Mouse (Mus musculus) kidney, embryonic 16.5 days (tissue): ENCODE measurements around the gene Mindy2. TPM values are rescaled to one million over a fixed set of nuclear protein-coding genes. Genes with fewer than 3 reads are reported as not detected.
"Not testable (repeated sequence)": the region's sequence is repeated elsewhere in the genome, so short reads cannot be mapped to it uniquely, and the experiment has no call there.

Experiments used
- ATAC-seq: fragments of 200-750 bp; cut with Nextera tagmentation; 2 replicates; pipeline ENCODE4 v1.8.0; 2017; ENCODE audit warnings: moderate TSS enrichment; ENCODE audit not compliant: low FRiP score, low TSS enrichment
- H3K27ac ChIP-seq: fragments of 300-500 bp; sonication (generic); 2 replicates; pipeline ENCODE4 v1.5.1; 2014; ENCODE audit warnings: low read length
- H3K27me3 ChIP-seq: fragments of 300-500 bp; sonication (generic); 2 replicates; pipeline ENCODE4 v1.6.1; 2014; ENCODE audit warnings: low read length, control low read depth, mixed read lengths; ENCODE audit not compliant: insufficient read depth
- H3K36me3 ChIP-seq: fragments of 300-500 bp; sonication (generic); 2 replicates; pipeline ENCODE4 v1.6.1; 2014; ENCODE audit warnings: low read length, control low read depth, mixed read lengths; ENCODE audit not compliant: insufficient read depth
- H3K4me1 ChIP-seq: fragments of 300-500 bp; sonication (generic); 2 replicates; pipeline ENCODE4 v1.6.1; 2014; ENCODE audit warnings: low read length, control low read depth, mixed read lengths; ENCODE audit not compliant: insufficient read depth
- H3K4me2 ChIP-seq: fragments of 300-500 bp; sonication (generic); replicated peaks from 2 replicates; pipeline ENCODE4 v1.6.1; 2014; ENCODE audit warnings: low read depth, low read length
- H3K4me3 ChIP-seq: fragments of 300-500 bp; sonication (generic); 2 replicates; pipeline ENCODE4 v1.5.1; 2014; ENCODE audit warnings: mild to moderate bottlenecking, low read length
- H3K9ac ChIP-seq: fragments of 300-500 bp; sonication (generic); replicated peaks from 2 replicates; pipeline ENCODE4 v1.6.1; 2014; ENCODE audit warnings: low read length
- H3K9me3 ChIP-seq: fragments of 300-500 bp; sonication (generic); 2 replicates; pipeline ENCODE4 v1.6.1; 2016; ENCODE audit warnings: low read length, control low read depth
- WGBS: fragments of 180-500 bp; shearing (Covaris S2); extraction: QIAGEN DNeasy Blood & Tissue Kit; methylation state at CpG from one replicate; pipeline ENCODE4 v1.1.7; 2014; 5-methylcytosine and 5-hydroxymethylcytosine counted together
- polyA plus RNA-seq: library from polyadenylated mRNA; unstranded; fragments of >200 nt; fragmentation: Nextera tagmentation; extraction: Ambion mirVana; gene quantifications from 2 replicates; pipeline ENCODE4 v1.2.1, GENCODE M21; 2015

The Mindy2 gene
- polyA plus RNA-seq, 1 experiment from 2014 or later, result 8.8 TPM

- Histone ChIP-seq H3K4me1 (no peaks in the 10 kb centered on the region), H3K27me3 (no peaks in the 10 kb centered on the region), H3K36me3 (peaks cover 21% of the 10 kb centered on the region), H3K27ac (no peak overlapping the region), H3K4me2 (no peak overlapping the region), H3K9ac (no peak overlapping the region), H3K9me3 (peaks cover 10% of the 10 kb centered on the region), H3K4me3 (no peak overlapping the region)
- no peak for ATAC-seq
Measured at GRCm38 (mm10) chr9:70555431-70555830, 101.5 kb downstream of the Mindy2 start.

- ATAC-seq, H3K4me3 ChIP-seq, H3K27me3 ChIP-seq, H3K9me3 ChIP-seq, H3K27ac ChIP-seq, H3K4me1 ChIP-seq, H3K9ac ChIP-seq, H3K4me2 ChIP-seq: not testable (repeated sequence)
- peaks cover 19% of the 10 kb centered on the region for H3K36me3 ChIP-seq
- WGBS, result 98% methylated on average over 2 of the region's 2 CpGs
Measured at GRCm38 (mm10) chr9:70552233-70552632, 104.7 kb downstream of the Mindy2 start.

GRCm38 (mm10) chr9:70551524-70551923 lies 105.5 kb downstream of the Mindy2 start:
- Histone ChIP-seq H3K9ac (no peak overlapping the region), H3K4me2 (no peak overlapping the region), H3K27me3 (no peaks in the 10 kb centered on the region), H3K4me1 (no peaks in the 10 kb centered on the region), H3K9me3 (peaks cover 10% of the 10 kb centered on the region), H3K36me3 (peaks cover 19% of the 10 kb centered on the region), H3K27ac (no peak overlapping the region), H3K4me3 (no peak overlapping the region)
- 95% methylated on average over 1 of the region's 1 CpGs for WGBS
- ATAC-seq, result no peak

Other genes starting within 250 kb of the Mindy2 start
- gene Ccnb2, start 235.6 kb downstream of the Mindy2 start, polyA plus RNA-seq, result 221 and 223 TPM in 2 replicates
- gene Rnf111, start 153.4 kb downstream of the Mindy2 start, polyA plus RNA-seq, result 27.1 and 31.2 TPM in 2 replicates
- gene Sltm, start 114.4 kb downstream of the Mindy2 start, polyA plus RNA-seq, result 49.2 and 63.8 TPM in 2 replicates
- gene Gm10642, start 923 bp downstream of the Mindy2 start, polyA plus RNA-seq, result 0.17 and 0.36 TPM in 2 replicates
- 88.7 and 90.1 TPM in 2 replicates for gene Adam10, start 21.8 kb upstream of the Mindy2 start, polyA plus RNA-seq